Mouse (Mus musculus) limb, embryonic 14.5 days (tissue): Measurements from ENCODE around the gene Nes. TPM values are rescaled to one million over a fixed set of nuclear protein-coding genes. Genes with fewer than 3 reads are reported as not detected.

ENCODE experiments used
- ATAC-seq: fragments of 200-750 bp; cut with Nextera tagmentation; 2 replicates; pipeline ENCODE4 v1.8.0; 2017; ENCODE audit warnings: low read depth, moderate number of reproducible peaks, moderate TSS enrichment; ENCODE audit not compliant: low FRiP score
- DNase-seq: peaks from one replicate; pipeline ENCODE4 v3.0.0-alpha.2; 2015; ENCODE audit warnings: low spot score
- H3K27ac ChIP-seq: fragments of 300-500 bp; sonication (generic); replicated peaks from 2 replicates; pipeline ENCODE4 v1.5.1; 2014; ENCODE audit warnings: low read depth, mild to moderate bottlenecking, low read length, moderate library complexity, mixed read lengths
- H3K27me3 ChIP-seq: fragments of 300-500 bp; sonication (generic); 2 replicates; pipeline ENCODE4 v1.6.1; 2014; ENCODE audit warnings: low read length, mixed read lengths; ENCODE audit not compliant: control insufficient read depth, insufficient read depth
- H3K36me3 ChIP-seq: fragments of 300-500 bp; sonication (generic); 2 replicates; pipeline ENCODE4 v1.6.1; 2014; ENCODE audit warnings: mild to moderate bottlenecking, low read length, moderate library complexity, mixed read lengths; ENCODE audit not compliant: control insufficient read depth, insufficient read depth
- H3K4me1 ChIP-seq: fragments of 300-500 bp; sonication (generic); 2 replicates; pipeline ENCODE4 v1.6.1; 2014; ENCODE audit warnings: antibody characterized with exemption, low read length, mixed read lengths; ENCODE audit not compliant: control insufficient read depth, insufficient read depth
- H3K4me2 ChIP-seq: fragments of 300-500 bp; sonication (generic); replicated peaks from 2 replicates; pipeline ENCODE4 v1.6.1; 2014; ENCODE audit warnings: low read depth, mild to moderate bottlenecking, low read length, moderate library complexity; ENCODE audit not compliant: severe bottlenecking
- H3K4me3 ChIP-seq: fragments of 300-500 bp; sonication (generic); replicated peaks from 2 replicates; pipeline ENCODE4 v1.5.1; 2014; ENCODE audit warnings: low read length
- H3K9ac ChIP-seq: fragments of 300-500 bp; sonication (generic); 2 replicates; pipeline ENCODE4 v1.6.1; 2014; ENCODE audit warnings: mild to moderate bottlenecking, low read depth, low read length, moderate library complexity; ENCODE audit not compliant: severe bottlenecking
- H3K9me3 ChIP-seq: fragments of 300-500 bp; sonication (generic); 2 replicates; pipeline ENCODE4 v1.6.1; 2016; ENCODE audit warnings: low read length; ENCODE audit not compliant: control insufficient read depth
- POLR2A ChIP-seq: fragments of 200-500 bp; IDR thresholded peaks from 2 replicates; pipeline ENCODE4 v1.8.0; 2012; ENCODE audit warnings: inconsistent platforms, mild to moderate bottlenecking, moderate library complexity, borderline replicate concordance; ENCODE audit not compliant: insufficient read depth, insufficient read length; ENCODE audit errors: extremely low read depth
- WGBS: fragments of 180-500 bp; shearing (Covaris S2); extraction: QIAGEN DNeasy Blood & Tissue Kit; methylation state at CpG from one replicate; pipeline ENCODE4 v1.1.7; 2014; 5-methylcytosine and 5-hydroxymethylcytosine counted together
- polyA plus RNA-seq, 2 experiments: library from polyadenylated mRNA; depleted of rRNA in 1 of 2; stranded (reverse) in 1 of 2; unstranded in 1 of 2; fragments of >200 nt; fragmentation: Nextera tagmentation in 1 of 2; extraction: Ambion mirVana in 1 of 2; gene quantifications; 2 replicates each; pipeline versions ENCODE4 v1.2.1 to v1.2.3; 2012 to 2014

Nes gene
- polyA plus RNA-seq, 2 experiments, result 28.7 to 36.0 TPM

- ATAC-seq (no peak), DNase-seq (no peak)
- no peaks in the 10 kb centered on the region for H3K9me3 ChIP-seq
- H3K27ac ChIP-seq, result no peak overlapping the region
- no peak overlapping the region for H3K9ac ChIP-seq
- no peak overlapping the region for H3K4me3 ChIP-seq
- 46% methylated on average over 7 of the region's 7 CpGs for WGBS
- no peak for TF ChIP-seq POLR2A
- peaks cover 46% of the 10 kb centered on the region for H3K4me1 ChIP-seq
- no peak overlapping the region for H3K4me2 ChIP-seq
- H3K36me3 ChIP-seq, result peaks cover 44% of the 10 kb centered on the region
- no peaks in the 10 kb centered on the region for H3K27me3 ChIP-seq
These were observed 27.3 kb upstream of the Nes start for GRCm38 (mm10) chr3:87943586-87943985.

GRCm38 (mm10) chr3:87944838-87945600 is 25.9 kb upstream of the Nes start:
- Histone ChIP-seq H3K4me1 (peaks cover 50% of the 10 kb centered on the region), H3K27ac (peak overlapping the region; percentile 88), H3K4me2 (peak overlapping the region; percentile 1; the same call in 1 of the 2 replicates), H3K27me3 (no peaks in the 10 kb centered on the region), H3K4me3 (no peak overlapping the region), H3K36me3 (peaks cover 29% of the 10 kb centered on the region), H3K9ac (0 out of 2 replicates have a peak overlapping the region, but pooled peaks have one; percentile 41), H3K9me3 (no peaks in the 10 kb centered on the region)
- 15% methylated on average over 4 of the region's 4 CpGs for WGBS
- TF ChIP-seq POLR2A, result no peak
- ATAC-seq (peak; percentile 19; the same call in 1 of the 2 replicates), DNase-seq (peak; percentile 58)

GRCm38 (mm10) chr3:87945781-87946540 is 24.9 kb upstream of the Nes start:
- no peak for TF ChIP-seq POLR2A
- H3K4me3 ChIP-seq, result no peak overlapping the region
- ATAC-seq (0 out of 2 replicates have a peak, but pooled peaks have one; percentile 13), DNase-seq (peak; percentile 46)
- 12% methylated on average over 12 of the region's 12 CpGs for WGBS
- H3K4me1 ChIP-seq, result peaks cover 58% of the 10 kb centered on the region
- peaks cover 20% of the 10 kb centered on the region for H3K36me3 ChIP-seq
- peak overlapping the region; percentile 88 for H3K27ac ChIP-seq
- H3K4me2 ChIP-seq, result peak overlapping the region; percentile 76
- no peaks in the 10 kb centered on the region for H3K27me3 ChIP-seq
- H3K9me3 ChIP-seq, result no peaks in the 10 kb centered on the region
- peak overlapping the region; percentile 40 for H3K9ac ChIP-seq

GRCm38 (mm10) chr3:87946541-87946860 is 24.4 kb upstream of the Nes start:
- no peak for TF ChIP-seq POLR2A
- peak; percentile 62 for DNase-seq
- H3K9ac ChIP-seq, result peak overlapping the region; percentile 67
- no peak overlapping the region for H3K4me3 ChIP-seq
- H3K9me3 ChIP-seq, result no peaks in the 10 kb centered on the region
- peaks cover 14% of the 10 kb centered on the region for H3K36me3 ChIP-seq
- 17% methylated on average over 1 of the region's 1 CpGs for WGBS
- peak overlapping the region; percentile 76 for H3K4me2 ChIP-seq
- peak overlapping the region; percentile 88 for H3K27ac ChIP-seq
- ATAC-seq, result 0 out of 2 replicates have a peak, but pooled peaks have one; percentile 7
- no peaks in the 10 kb centered on the region for H3K27me3 ChIP-seq
- peaks cover 63% of the 10 kb centered on the region for H3K4me1 ChIP-seq

- H3K9ac ChIP-seq, result peak overlapping the region; percentile 67
- peak overlapping the region; percentile 88 for H3K27ac ChIP-seq
- 2% methylated on average over 26 of the region's 26 CpGs for WGBS
- H3K36me3 ChIP-seq, result peaks cover 10% of the 10 kb centered on the region; the same call in 1 of the 2 replicates
- no peak for ATAC-seq
- peak; percentile 21 for DNase-seq
- peak overlapping the region; percentile 76 for H3K4me2 ChIP-seq
- H3K27me3 ChIP-seq, result no peaks in the 10 kb centered on the region
- peaks cover 71% of the 10 kb centered on the region for H3K4me1 ChIP-seq
- no peak for TF ChIP-seq POLR2A
- H3K4me3 ChIP-seq, result peak overlapping the region; percentile 57
- H3K9me3 ChIP-seq, result no peaks in the 10 kb centered on the region
These were observed 23.6 kb upstream of the Nes start for GRCm38 (mm10) chr3:87947056-87947810.
